Mouse (Mus musculus): Measurements from ENCODE around the gene Rilpl1.

- TF ChIP-seq CTCF (IDR thresholded peaks at IDR 0.05; ENCODE audit: low read depth, low read length) (no peak), GATA1 (IDR thresholded peaks at IDR 0.05; ENCODE audit: borderline replicate concordance, low read length) (no peak), POLR2AphosphoS5 (IDR thresholded peaks at IDR 0.05; ENCODE audit: insufficient replicate concordance, low read depth, low read length) (no peak)
These were observed 35.6 kb downstream of the Rilpl1 start for GRCm38 (mm10) chr5:124495547-124495946.
